Mouse (Mus musculus) thymus, postnatal 4 days (tissue): ENCODE measurements around the gene Isoc2a.
"Not testable (repeated sequence)": the region's sequence is repeated elsewhere in the genome, so short reads cannot be mapped to it uniquely, and the experiment has no call there.

Experiments used
- DNase-seq: peaks from one replicate; pipeline ENCODE4 v3.0.0; 2021

Gene Isoc2a

GRCm38 (mm10) chr7:4865579-4866493 lies 11.1 kb upstream of the Isoc2a start:
- peak; percentile 93 for DNase-seq

DNA sequence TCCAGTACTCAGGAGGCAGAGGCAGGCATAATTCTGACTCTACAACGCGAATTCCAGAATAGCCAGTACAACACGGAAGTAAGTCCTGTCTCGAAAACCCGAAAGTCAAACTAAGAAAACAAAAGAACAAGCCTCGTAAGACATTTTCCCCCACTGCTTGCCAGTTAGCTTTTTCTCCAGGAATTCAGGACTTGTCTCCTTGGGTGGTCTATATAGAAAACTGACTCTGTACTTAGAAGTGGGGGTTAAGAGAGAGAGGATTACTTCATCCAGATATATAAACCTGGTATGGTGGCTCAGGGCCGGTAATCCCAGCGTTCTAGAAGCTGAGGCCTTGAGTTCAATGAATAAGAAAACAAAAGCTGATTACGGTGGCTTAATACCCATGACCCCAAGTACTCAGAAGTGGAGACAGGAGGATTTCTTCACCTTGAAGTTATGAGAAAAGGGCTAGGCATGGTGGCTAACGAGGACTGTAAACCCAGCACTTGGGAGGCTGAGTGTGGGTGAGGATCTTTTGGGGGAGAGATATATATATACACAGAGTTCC lies 10.2 kb upstream of the Isoc2a start:
- no peak for DNase-seq

DNA sequence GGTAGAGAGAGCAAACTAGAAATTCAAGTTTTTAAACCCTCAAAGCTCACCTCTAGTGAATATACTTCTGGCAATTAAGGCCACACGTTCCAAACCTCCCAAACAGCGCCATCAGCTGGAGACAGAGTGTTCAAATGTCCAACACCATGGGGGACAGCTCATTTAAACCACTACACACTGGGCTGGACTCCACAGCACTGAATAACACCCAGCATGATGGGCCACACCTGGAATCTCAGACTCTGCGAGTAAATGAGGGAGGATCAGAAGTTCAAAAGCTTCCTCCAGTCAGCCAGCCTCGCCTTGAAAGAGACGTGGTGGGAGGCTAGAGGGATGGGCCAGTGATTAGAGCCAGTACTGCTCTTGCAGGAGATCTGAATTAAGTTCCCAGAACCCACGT lies 6.8 kb upstream of the Isoc2a start, which contains the start of gene Isoc2b:
Isoc2b (minus strand) TSS at position 126 of the 400 bp plus-strand sequence.
- DNase-seq = no peak

DNA sequence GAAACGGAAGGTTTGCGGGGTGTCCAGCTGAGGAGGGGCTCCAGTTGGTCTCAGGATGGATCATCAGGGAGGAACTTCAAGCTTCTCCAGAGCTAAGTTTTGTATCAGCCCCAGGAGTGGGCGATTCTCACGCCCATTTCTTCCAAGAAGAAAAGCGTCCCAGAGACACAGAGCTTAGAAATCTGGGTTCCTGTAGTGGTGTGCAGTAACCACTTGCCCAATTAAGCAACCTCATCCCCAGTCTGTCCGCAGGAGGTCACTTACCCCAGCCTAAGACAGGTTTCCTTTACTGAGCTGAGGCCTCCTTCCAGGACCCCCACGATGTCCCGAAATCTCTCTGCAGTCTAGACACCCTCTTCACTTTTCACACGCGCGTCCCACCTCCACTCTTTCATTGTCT lies 273 bp downstream of the Isoc2a start:
- DNase-seq = peak; percentile 31

DNA sequence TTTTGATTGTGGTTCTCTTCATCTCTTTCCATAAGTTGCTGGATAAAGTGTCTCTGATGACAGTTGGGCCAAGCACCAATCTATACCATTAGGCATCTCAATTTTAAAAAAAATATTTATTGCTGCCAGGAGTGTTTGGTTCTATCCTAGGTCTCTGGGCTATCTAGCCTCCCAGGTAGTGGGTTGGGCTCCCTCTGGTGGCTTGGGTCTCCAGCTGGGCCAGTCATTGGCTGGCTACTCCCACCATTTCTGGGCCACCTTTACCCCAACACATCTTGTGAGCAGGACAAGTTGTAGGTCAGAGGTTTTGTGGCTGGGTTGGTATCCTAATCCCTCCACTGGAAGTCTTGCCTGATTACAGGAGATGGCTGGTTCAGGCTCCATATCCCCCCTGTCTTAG lies 1.2 kb downstream of the Isoc2a start:
- DNase-seq = peak; percentile 74

DNA sequence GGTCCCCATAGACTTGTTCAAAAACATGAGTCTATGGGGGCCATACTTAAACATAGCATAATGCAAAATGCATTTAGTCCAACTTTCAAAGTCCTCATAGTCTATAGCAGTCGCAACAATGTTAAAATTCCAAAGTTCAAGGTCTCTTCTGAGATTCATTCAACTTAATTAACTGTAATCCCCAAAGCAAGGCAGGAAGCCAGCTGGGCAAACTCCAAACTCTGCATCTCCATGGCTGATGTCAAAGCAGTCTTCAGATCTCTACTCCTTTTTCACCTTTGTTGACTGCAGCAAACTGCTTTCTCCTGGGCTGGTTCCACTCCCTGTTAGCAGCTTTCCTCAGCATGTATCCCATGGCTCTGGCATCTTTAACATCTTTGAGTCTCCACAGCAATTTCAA lies 2.1 kb downstream of the Isoc2a start:
- DNase-seq = not testable (repeated sequence)

GRCm38 (mm10) chr7:4886680-4887079 lies 9.7 kb downstream of the Isoc2a start:
- no peak for DNase-seq

GRCm38 (mm10) chr7:4895186-4895585 lies 18.2 kb downstream of the Isoc2a start:
- no peak for DNase-seq

- peak; percentile 13 for DNase-seq
These were observed 22.1 kb downstream of the Isoc2a start for GRCm38 (mm10) chr7:4898851-4899648.

GRCm38 (mm10) chr7:4899649-4900522 lies 22.9 kb downstream of the Isoc2a start:
- peak; percentile 46 for DNase-seq

GRCm38 (mm10) chr7:4900523-4900851 lies 23.5 kb downstream of the Isoc2a start:
- peak; percentile 28 for DNase-seq

DNA sequence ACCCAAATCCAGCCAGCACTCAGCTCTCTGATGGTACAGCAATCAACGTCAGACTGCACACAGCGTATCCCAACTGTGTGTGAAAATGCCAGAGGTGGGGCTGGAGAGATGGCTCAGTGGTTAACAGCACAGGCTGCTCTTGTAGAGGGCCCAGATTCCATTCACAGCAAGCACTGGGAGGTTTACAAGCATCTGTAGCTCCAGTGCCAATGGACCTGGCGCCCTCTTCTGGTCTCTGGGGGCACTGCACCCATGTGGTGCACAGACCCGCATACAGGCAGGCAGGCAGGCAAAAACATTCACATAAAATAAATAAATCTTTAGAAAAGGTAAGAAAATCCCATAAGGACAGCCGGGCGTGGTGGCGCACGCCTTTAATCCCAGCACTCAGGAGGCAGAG lies 24.2 kb downstream of the Isoc2a start:
- peak; percentile 78 for DNase-seq

- DNase-seq = peak; percentile 2
These were observed 25.5 kb downstream of the Isoc2a start for GRCm38 (mm10) chr7:4902404-4902803.

DNA sequence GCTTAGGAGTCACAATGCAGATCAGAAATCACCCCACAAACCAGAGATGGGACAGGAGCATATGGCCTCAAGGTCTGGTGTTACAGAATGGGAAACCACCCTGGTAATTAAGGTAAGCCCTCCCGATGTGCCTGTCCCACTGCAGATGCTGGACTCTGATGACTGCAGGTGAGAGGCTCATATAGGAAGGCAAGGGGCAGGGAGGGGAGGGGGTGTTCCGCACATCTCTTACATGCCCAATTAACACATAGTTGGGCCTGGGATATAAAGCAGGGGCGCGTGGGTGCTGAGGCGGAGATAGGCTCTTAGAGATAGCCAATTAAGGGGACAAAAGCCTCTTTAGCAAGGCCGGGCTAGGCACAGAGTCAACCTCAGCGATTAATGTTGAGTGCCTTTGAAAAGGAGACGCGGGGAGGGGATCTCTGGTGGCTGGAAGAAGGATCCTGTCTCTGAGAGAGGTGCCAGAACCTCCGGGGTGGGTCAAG lies 29.6 kb downstream of the Isoc2a start, which contains the start of gene Gm36210:
Gm36210 (minus strand) TSS at position 51 of the 485 bp plus-strand sequence.
- no peak for DNase-seq

DNA sequence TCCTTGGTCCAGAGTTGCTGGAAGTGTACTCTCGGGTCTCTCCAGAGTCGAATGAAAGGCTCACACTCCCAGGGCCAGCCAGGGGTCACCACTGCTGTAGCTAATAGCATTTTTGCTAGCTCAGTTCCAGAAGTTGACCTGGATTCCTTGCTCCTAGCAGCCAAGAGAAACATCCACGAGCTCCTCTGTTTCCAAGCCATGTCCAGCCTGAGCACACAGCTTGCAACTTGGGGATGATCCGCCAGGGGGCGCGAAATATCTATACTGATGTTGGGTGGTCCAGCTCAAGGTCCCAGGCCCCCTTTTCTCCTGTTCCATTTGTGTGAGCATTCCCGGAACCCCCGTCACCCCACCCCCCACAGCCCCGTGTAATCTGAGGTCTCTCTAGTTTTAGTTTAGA lies 34.6 kb downstream of the Isoc2a start:
- DNase-seq = peak; percentile 82

GRCm38 (mm10) chr7:4912248-4912647 lies 35.3 kb downstream of the Isoc2a start:
- no peak for DNase-seq

- peak; percentile 97 for DNase-seq
These were observed 38.2 kb downstream of the Isoc2a start, which contains the start of gene Zfp628 for GRCm38 (mm10) chr7:4915007-4915665. Gene Zfp628, plus strand, starts transcription at chr7:4915217.

DNA sequence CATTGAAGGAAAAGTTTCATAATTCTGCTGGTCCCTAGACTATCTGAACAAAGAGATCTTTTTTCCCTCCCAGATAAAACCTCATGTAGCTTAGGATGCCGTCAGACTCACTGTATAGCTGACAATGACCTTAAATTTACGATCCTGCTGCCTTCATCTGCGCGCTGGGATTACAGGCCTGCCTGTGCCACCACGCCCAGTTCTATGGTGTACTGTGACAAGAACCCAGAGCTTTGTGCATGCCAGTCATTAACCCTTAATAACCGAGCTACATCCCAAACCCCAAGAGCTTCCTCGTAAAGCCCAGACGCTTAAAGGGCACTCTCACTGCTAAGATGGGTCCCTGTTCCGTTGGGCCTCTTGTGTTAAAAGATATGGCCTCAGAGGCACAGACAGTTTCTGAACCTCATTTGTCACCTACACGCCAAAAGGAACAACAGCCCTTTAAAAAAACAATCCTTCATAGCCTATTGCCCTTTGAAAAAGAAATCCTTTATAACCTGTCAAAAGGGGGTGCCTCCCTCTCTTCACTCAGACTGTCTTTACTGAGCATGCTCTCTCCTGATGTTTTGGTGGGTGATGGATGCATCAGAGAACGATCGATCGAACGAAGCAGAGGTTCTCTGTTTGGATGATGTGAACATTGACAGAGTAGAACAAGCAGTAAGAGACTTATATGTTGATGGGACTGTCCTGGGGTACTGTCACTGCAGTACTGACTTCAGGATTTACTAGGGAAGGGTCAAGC lies 38.9 kb downstream of the Isoc2a start:
- peak; percentile 53 for DNase-seq

GRCm38 (mm10) chr7:4917494-4917893 lies 40.5 kb downstream of the Isoc2a start:
- DNase-seq = no peak

GRCm38 (mm10) chr7:4918681-4919080 lies 41.7 kb downstream of the Isoc2a start:
- no peak for DNase-seq

GRCm38 (mm10) chr7:4919096-4919495 lies 42.1 kb downstream of the Isoc2a start:
- DNase-seq = no peak
